Mouse (Mus musculus): ENCODE results near the gene Slc32a1.
A peak's percentile ranks its signal among the peaks of the same experiment; 100 is the strongest.

The Slc32a1 gene

GRCm38 (mm10) chr2:158625231-158625630 is 14.7 kb downstream of the Slc32a1 start:
- peak; percentile 22 for DNase-seq (ENCODE audit: low read depth, low spot score)
- peaks cover 8% of the 10 kb centered on the region for H3K36me3 ChIP-seq (ENCODE audit: control insufficient read depth, insufficient read depth, low read length, poor library complexity, severe bottlenecking)
- no peaks in the 10 kb centered on the region for H3K27me3 ChIP-seq (ENCODE audit: control insufficient read depth, insufficient read depth, low read length, poor library complexity, severe bottlenecking)

- H3K36me3 ChIP-seq (ENCODE audit: control insufficient read depth, insufficient read depth, low read length, poor library complexity, severe bottlenecking): peaks cover 8% of the 10 kb centered on the region
- no peaks in the 10 kb centered on the region for H3K27me3 ChIP-seq (ENCODE audit: control insufficient read depth, insufficient read depth, low read length, poor library complexity, severe bottlenecking)
- no peak for DNase-seq (ENCODE audit: low read depth, low spot score)
Observed at GRCm38 (mm10) chr2:158625697-158626096, 15.1 kb downstream of the Slc32a1 start.

DNA sequence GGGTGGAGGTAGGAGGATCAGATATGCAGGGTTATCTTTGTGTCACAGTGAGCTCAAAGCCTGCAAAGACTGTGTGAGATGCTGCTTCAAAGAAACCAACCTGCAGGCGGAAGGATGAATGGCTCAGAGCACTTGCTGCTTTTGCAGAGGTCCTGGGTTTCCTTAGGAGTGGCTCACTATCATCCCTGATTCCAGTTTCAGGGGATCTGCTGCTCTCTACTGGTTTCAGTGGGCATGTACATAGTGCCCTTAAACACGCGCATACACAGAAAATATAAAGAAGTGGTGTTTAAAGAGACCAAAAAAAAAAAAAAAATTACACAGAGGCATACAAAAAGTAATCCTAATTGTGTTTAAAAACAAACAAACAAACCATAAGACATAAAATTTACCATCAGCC is 18.3 kb downstream of the Slc32a1 start:
- peaks cover 18% of the 10 kb centered on the region for H3K36me3 ChIP-seq (ENCODE audit: control insufficient read depth, insufficient read depth, low read length, poor library complexity, severe bottlenecking)
- H3K27me3 ChIP-seq (ENCODE audit: control insufficient read depth, insufficient read depth, low read length, poor library complexity, severe bottlenecking): no peaks in the 10 kb centered on the region
- DNase-seq (ENCODE audit: low read depth, low spot score): no peak

DNA sequence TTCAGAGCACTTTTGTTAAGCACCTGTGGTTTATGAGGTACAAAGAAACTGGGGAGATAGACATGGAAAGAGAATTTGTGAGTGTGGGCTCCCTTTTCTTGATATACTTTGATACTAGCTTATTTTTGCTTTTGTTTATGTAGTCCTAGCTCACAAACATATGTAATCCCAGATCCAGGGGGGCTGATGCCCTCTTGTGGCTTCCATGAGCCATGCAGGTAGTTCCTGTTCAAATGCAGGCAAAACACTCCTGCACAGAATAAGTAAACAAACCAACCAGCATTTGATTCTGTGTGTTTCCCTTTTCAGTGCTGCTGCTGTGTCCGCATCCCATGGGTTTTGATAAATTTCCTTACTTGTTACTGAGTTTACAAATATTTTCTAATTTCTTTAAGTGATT is 18.8 kb downstream of the Slc32a1 start:
- no peak for DNase-seq (ENCODE audit: low read depth, low spot score)
- Histone ChIP-seq H3K36me3 (ENCODE audit: control insufficient read depth, insufficient read depth, low read length, poor library complexity, severe bottlenecking) (peaks cover 18% of the 10 kb centered on the region), H3K27me3 (ENCODE audit: control insufficient read depth, insufficient read depth, low read length, poor library complexity, severe bottlenecking) (no peaks in the 10 kb centered on the region)

DNA sequence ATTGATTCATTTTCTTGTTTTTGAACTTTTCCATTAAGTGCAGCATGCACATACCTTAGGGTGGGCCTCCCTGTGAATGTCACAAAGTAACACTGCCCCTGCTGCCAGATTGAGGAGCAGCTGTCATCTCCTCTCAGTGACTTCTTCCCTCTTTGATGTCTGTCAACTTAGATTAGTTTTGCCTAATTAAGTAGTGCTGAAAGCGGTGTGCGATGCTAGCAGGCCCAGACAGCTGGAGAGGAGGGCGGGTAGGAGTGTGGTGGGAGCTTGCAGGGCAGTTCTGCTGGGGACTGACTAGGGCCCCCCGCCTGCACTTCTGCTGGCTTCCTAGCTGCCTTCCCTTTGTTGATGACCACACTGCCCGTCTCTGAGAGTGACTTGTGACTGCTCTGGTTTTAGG is 21.3 kb downstream of the Slc32a1 start:
- no peaks in the 10 kb centered on the region for H3K27me3 ChIP-seq (ENCODE audit: control insufficient read depth, insufficient read depth, low read length, poor library complexity, severe bottlenecking)
- DNase-seq (ENCODE audit: low read depth, low spot score): no peak
- peaks cover 24% of the 10 kb centered on the region for H3K36me3 ChIP-seq (ENCODE audit: control insufficient read depth, insufficient read depth, low read length, poor library complexity, severe bottlenecking)

DNA sequence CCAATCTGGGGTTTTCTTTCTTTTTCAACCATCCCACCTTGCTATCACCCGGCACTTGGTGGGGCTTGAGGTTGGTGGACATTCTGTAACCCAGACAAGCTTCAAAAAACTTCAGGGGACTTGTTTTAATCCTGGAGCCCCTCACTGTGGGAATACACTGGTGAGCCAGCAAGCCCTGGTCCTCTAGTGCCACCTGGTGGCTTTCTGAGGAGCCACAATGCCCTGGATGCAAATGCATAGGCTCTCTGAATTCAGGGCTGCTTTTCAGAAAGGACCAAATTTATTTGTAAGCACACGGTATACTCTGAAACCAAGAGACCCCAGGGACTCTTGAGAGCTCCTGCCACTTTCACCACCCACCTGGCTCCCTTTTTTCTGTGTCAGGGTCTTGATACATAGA is 31.3 kb downstream of the Slc32a1 start:
- no peaks in the 10 kb centered on the region for H3K27me3 ChIP-seq (ENCODE audit: control insufficient read depth, insufficient read depth, low read length, poor library complexity, severe bottlenecking)
- peak; percentile 79 for DNase-seq (ENCODE audit: low read depth, low spot score)
- no peaks in the 10 kb centered on the region; the same call in 1 of the 2 replicates for H3K36me3 ChIP-seq (ENCODE audit: control insufficient read depth, insufficient read depth, low read length, poor library complexity, severe bottlenecking)

DNA sequence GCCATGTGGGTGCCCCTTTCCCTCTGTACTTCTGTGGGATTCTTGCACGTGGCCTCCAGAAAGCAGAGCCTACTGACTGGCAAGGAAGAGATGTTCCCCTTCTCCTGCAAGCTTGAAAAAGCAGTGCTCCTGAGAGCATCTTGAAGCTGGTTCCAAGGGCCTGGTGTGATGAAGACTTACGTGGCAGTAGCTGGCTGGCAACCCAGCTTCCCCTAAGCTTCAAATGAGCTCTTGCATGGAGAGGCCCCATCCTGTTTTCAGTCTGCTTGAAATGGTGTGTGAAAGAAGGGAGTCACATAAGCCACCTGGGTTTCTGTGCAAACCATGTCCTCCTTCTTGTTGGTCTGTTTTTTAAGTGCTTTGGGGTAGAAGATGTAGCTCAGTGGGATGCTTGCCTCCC is 32.0 kb downstream of the Slc32a1 start:
- no peak for DNase-seq (ENCODE audit: low read depth, low spot score)
- no peaks in the 10 kb centered on the region for H3K27me3 ChIP-seq (ENCODE audit: control insufficient read depth, insufficient read depth, low read length, poor library complexity, severe bottlenecking)
- no peaks in the 10 kb centered on the region; the same call in 1 of the 2 replicates for H3K36me3 ChIP-seq (ENCODE audit: control insufficient read depth, insufficient read depth, low read length, poor library complexity, severe bottlenecking)

DNA sequence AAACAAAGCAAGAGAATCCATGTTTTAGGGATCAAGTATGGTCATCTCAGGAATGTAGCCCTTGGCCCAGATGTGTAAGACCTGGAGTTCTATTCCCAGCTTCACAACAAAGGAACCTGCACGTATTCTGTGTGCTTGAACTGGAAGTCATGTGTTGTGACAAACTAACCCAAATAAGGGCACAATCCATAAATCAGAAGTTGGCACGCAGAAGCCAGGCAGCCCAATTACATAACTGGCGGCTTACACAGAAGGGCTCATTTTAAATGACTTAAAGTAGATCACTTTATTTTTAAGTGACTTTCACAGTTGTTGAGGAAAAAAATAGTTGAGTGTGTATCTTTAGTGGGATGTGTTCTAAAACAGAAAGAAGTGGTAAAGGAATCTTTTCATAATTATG is 33.2 kb downstream of the Slc32a1 start:
- no peak for DNase-seq (ENCODE audit: low read depth, low spot score)
- Histone ChIP-seq H3K36me3 (ENCODE audit: control insufficient read depth, insufficient read depth, low read length, poor library complexity, severe bottlenecking) (no peaks in the 10 kb centered on the region; the same call in 1 of the 2 replicates), H3K27me3 (ENCODE audit: control insufficient read depth, insufficient read depth, low read length, poor library complexity, severe bottlenecking) (no peaks in the 10 kb centered on the region)

DNA sequence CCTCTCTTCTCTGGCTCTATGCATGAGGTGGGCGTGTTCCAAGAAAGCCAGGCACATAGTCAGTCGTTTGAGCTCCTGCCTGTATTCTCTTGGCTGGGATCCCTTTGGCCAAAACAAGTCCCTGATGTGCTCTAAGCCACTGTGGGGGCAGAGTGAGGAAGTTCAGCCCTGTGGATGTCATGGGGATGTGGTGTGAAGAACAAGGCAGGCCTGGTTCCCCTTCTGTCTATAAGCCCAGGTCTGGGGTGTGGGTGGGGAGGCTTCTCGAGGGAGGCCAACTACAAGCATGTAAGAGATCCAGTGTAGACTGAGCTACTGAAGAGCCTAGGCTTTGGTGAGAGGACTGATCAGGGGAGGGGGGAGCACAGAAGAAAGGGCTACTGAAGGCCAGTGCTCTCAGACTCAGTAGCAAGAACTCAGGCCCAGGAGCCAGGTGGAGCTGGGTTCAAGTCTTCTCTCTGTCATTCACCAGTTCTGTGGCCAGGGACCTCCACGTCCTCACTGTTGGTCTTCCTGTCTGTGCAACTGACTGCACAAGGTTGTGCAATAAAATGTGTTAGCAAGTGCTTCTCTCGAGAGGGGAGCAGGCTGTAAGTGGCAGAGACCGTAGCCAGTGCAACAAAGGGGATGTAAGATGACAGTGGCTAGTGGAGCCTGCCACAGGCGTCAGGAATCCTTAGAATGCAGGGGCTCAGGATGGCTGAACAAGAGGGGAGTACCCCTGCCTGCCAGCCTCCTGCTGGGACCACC is 40.8 kb downstream of the Slc32a1 start:
- Histone ChIP-seq H3K27me3 (ENCODE audit: control insufficient read depth, insufficient read depth, low read length, poor library complexity, severe bottlenecking) (no peaks in the 10 kb centered on the region), H3K36me3 (ENCODE audit: control insufficient read depth, insufficient read depth, low read length, poor library complexity, severe bottlenecking) (no peaks in the 10 kb centered on the region)
- DNase-seq (ENCODE audit: low read depth, low spot score): peak; percentile 32

DNA sequence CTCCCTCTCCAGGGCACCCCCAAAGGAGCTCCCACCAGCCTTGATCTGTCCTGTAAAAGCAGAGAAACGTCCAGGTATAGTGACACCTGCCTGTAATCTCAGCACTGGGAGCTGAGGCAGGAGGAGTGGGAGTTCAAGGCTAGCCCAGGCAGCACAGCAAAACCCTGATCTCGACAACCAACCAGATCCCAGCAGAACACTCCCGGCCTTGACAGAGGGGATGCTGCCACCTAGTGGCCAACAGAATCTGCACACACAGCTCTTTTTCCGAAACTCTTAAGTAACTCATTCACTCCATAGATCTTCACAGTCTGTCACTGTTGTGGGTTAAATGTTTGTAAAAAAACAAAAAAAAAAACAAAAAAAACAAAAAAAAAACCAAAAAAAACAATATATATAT is 42.4 kb downstream of the Slc32a1 start:
- DNase-seq (ENCODE audit: low read depth, low spot score): peak; percentile 90
- no peaks in the 10 kb centered on the region for H3K27me3 ChIP-seq (ENCODE audit: control insufficient read depth, insufficient read depth, low read length, poor library complexity, severe bottlenecking)
- H3K36me3 ChIP-seq (ENCODE audit: control insufficient read depth, insufficient read depth, low read length, poor library complexity, severe bottlenecking): no peaks in the 10 kb centered on the region

GRCm38 (mm10) chr2:158654717-158655116 is 44.1 kb downstream of the Slc32a1 start:
- DNase-seq (ENCODE audit: low read depth, low spot score): no peak
- H3K27me3 ChIP-seq (ENCODE audit: control insufficient read depth, insufficient read depth, low read length, poor library complexity, severe bottlenecking): no peaks in the 10 kb centered on the region
- H3K36me3 ChIP-seq (ENCODE audit: control insufficient read depth, insufficient read depth, low read length, poor library complexity, severe bottlenecking): no peaks in the 10 kb centered on the region

GRCm38 (mm10) chr2:158655806-158656205 is 45.2 kb downstream of the Slc32a1 start:
- H3K36me3 ChIP-seq (ENCODE audit: control insufficient read depth, insufficient read depth, low read length, poor library complexity, severe bottlenecking): no peaks in the 10 kb centered on the region
- no peak for DNase-seq (ENCODE audit: low read depth, low spot score)
- no peaks in the 10 kb centered on the region for H3K27me3 ChIP-seq (ENCODE audit: control insufficient read depth, insufficient read depth, low read length, poor library complexity, severe bottlenecking)

DNA sequence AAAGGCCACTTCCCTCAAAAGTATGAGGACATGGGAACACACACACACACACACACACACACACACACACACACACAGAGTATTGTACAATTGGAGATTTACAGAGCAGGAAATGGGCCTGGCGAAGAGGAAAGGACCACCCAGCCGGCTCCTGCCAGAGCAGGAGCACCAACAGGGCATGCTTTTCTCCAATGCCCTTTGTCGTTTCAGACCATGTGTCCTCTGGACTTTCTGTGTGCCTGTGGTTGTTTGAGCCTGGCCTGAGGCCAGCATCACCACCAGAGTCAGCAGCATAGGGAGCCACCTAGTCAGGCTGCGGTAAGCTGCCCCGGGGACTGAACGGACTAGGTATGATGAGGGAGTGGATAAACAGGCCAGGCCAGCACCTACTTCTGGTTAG is 48.3 kb downstream of the Slc32a1 start:
- no peaks in the 10 kb centered on the region for H3K27me3 ChIP-seq (ENCODE audit: control insufficient read depth, insufficient read depth, low read length, poor library complexity, severe bottlenecking)
- no peaks in the 10 kb centered on the region for H3K36me3 ChIP-seq (ENCODE audit: control insufficient read depth, insufficient read depth, low read length, poor library complexity, severe bottlenecking)
- DNase-seq (ENCODE audit: low read depth, low spot score): peak; percentile 15

DNA sequence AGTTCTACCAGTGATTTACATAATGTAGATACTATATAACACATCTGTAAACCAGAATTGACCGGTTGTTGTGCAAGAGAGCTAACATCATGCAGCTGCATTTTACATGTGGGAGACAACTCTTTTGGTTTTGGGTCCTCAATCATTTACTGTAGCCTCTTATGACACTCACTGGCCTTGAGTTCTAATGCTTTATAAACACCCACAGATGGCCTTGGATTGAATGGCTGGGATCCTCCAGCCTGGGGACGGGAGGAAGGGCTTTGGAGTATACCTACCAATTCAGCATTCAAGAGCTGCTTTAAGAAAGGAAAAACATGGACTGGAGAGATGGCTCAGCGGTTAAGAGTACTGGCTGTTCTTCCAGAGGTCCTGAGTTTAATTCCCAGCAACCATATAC is 48.8 kb downstream of the Slc32a1 start:
- no peaks in the 10 kb centered on the region for H3K36me3 ChIP-seq (ENCODE audit: control insufficient read depth, insufficient read depth, low read length, poor library complexity, severe bottlenecking)
- DNase-seq (ENCODE audit: low read depth, low spot score): no peak
- no peaks in the 10 kb centered on the region for H3K27me3 ChIP-seq (ENCODE audit: control insufficient read depth, insufficient read depth, low read length, poor library complexity, severe bottlenecking)

- Histone ChIP-seq H3K27me3 (ENCODE audit: control insufficient read depth, insufficient read depth, low read length, poor library complexity, severe bottlenecking) (no peaks in the 10 kb centered on the region), H3K36me3 (ENCODE audit: control insufficient read depth, insufficient read depth, low read length, poor library complexity, severe bottlenecking) (no peaks in the 10 kb centered on the region)
- DNase-seq (ENCODE audit: low read depth, low spot score): no peak
Observed at GRCm38 (mm10) chr2:158665098-158665497, 54.5 kb downstream of the Slc32a1 start, which contains the start of gene Ppp1r16b. Gene Ppp1r16b (plus strand): TSS chr2:158665398.

All from splenic B cell, adult 2 months (primary cell).